Mouse (Mus musculus): Measurements from ENCODE around the gene Ubb. TPM values are rescaled to one million over a fixed set of nuclear protein-coding genes. Genes with fewer than 3 reads are reported as not detected.

Gene Ubb
- polyA plus RNA-seq, 1 experiment from 2014 or later, result 3,133 TPM

DNA sequence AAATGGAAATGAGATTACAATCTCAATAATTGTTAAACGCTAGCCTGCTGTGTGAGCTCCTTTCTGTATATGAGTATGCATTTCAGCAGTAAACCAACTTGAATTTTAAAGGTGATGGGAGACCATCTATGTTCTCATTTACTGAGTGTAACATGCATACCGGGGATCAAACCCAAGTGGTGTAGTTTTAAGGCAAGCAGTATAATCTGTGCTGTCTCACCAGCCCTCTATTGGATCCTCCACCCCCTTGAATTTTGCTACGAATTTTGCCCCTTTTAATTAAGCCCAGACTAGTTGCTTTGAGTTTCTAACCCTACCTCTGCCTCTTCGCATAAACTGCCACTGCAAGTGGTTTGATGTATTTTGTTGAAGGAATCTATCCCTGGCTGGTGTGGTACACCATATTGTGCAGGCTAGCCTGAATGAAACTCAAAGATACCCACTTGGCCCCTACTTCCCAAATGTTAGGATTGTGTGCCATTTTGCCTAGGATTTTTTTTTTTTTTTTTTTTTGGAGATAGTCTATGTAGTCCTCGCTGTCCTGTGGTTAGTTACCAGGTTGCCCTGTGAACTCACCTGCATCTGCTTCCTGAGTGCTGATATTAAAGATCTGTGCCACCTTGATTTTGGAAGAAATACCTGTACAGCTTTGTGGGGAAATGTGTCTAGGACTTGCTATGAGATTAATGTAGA, 3.3 kb downstream of the Ubb start:
- peaks cover 17% of the 10 kb centered on the region; the same call in 1 of the 2 replicates for H3K36me3 ChIP-seq (ENCODE audit: control insufficient read depth, insufficient read depth, low read length)
- WGBS, result 74% methylated on average over 5 of the region's 5 CpGs
- peaks cover 18% of the 10 kb centered on the region; the same call in 1 of the 2 replicates for H3K4me1 ChIP-seq (ENCODE audit: control insufficient read depth, insufficient read depth, low read length)
- H3K27me3 ChIP-seq (ENCODE audit: control insufficient read depth, insufficient read depth, low read length), result no peaks in the 10 kb centered on the region
- H3K9ac ChIP-seq (replicated peaks; ENCODE audit: low read depth, low read length), result 0 out of 2 replicates have a peak overlapping the region, but pooled peaks have one; percentile 10
- no peaks in the 10 kb centered on the region for H3K9me3 ChIP-seq (ENCODE audit: control insufficient read depth, low read depth, low read length)
- no peak overlapping the region for H3K27ac ChIP-seq (ENCODE audit: low read length)
- peak overlapping the region; percentile 87 for H3K4me2 ChIP-seq (replicated peaks; ENCODE audit: low read depth, low read length)
- ATAC-seq (ENCODE audit: insufficient number of reproducible peaks, insufficient read depth, low FRiP score, low read depth), result no peak
- peak overlapping the region; percentile 46 for H3K4me3 ChIP-seq (ENCODE audit: low read depth, low read length)

- no peak overlapping the region for H3K9ac ChIP-seq (replicated peaks; ENCODE audit: low read depth, low read length)
- peaks cover 17% of the 10 kb centered on the region; the same call in 1 of the 2 replicates for H3K36me3 ChIP-seq (ENCODE audit: control insufficient read depth, insufficient read depth, low read length)
- H3K4me2 ChIP-seq (replicated peaks; ENCODE audit: low read depth, low read length), result peak overlapping the region; percentile 87; the same call in 1 of the 2 replicates
- H3K4me3 ChIP-seq (ENCODE audit: low read depth, low read length), result peak overlapping the region; percentile 46; the same call in 1 of the 2 replicates
- no peaks in the 10 kb centered on the region for H3K27me3 ChIP-seq (ENCODE audit: control insufficient read depth, insufficient read depth, low read length)
- H3K9me3 ChIP-seq (ENCODE audit: control insufficient read depth, low read depth, low read length), result no peaks in the 10 kb centered on the region
- ATAC-seq (ENCODE audit: insufficient number of reproducible peaks, insufficient read depth, low FRiP score, low read depth), result no peak
- peaks cover 14% of the 10 kb centered on the region; the same call in 1 of the 2 replicates for H3K4me1 ChIP-seq (ENCODE audit: control insufficient read depth, insufficient read depth, low read length)
- H3K27ac ChIP-seq (ENCODE audit: low read length), result no peak overlapping the region
Observed at GRCm38 (mm10) chr11:62554934-62555517, 4.1 kb downstream of the Ubb start.

DNA sequence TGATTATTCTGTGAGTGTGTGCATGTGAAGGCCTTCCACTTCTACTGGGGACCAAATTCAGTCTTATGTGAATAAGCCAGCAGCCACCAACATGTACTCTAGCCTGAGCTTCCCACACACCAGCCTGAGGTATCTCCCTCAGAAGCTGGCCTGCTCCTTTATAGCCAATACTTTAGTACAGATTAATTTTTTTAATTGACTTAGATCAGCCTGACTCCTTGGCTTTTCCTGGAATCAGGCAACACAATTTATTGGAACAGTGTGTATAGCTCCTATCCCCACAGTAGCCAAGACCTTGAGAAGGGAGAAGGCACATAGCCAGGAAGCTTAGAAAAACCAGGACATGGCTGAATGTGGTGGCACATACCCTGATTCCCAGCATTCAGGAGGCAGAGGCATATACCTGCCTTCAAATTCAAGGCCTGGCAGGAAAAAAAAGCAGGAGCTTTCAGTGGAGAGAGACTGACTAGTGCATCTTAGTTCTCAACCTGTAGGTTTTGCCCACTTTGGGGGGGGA, 5.0 kb downstream of the Ubb start:
- Histone ChIP-seq H3K4me2 (replicated peaks; ENCODE audit: low read depth, low read length) (no peak overlapping the region), H3K36me3 (ENCODE audit: control insufficient read depth, insufficient read depth, low read length) (peaks cover 17% of the 10 kb centered on the region; the same call in 1 of the 2 replicates), H3K4me3 (ENCODE audit: low read depth, low read length) (no peak overlapping the region), H3K9me3 (ENCODE audit: control insufficient read depth, low read depth, low read length) (no peaks in the 10 kb centered on the region), H3K9ac (replicated peaks; ENCODE audit: low read depth, low read length) (no peak overlapping the region), H3K4me1 (ENCODE audit: control insufficient read depth, insufficient read depth, low read length) (peaks cover 14% of the 10 kb centered on the region; the same call in 1 of the 2 replicates), H3K27ac (ENCODE audit: low read length) (no peak overlapping the region), H3K27me3 (ENCODE audit: control insufficient read depth, insufficient read depth, low read length) (no peaks in the 10 kb centered on the region)
- no peak for ATAC-seq (ENCODE audit: insufficient number of reproducible peaks, insufficient read depth, low FRiP score, low read depth)

DNA sequence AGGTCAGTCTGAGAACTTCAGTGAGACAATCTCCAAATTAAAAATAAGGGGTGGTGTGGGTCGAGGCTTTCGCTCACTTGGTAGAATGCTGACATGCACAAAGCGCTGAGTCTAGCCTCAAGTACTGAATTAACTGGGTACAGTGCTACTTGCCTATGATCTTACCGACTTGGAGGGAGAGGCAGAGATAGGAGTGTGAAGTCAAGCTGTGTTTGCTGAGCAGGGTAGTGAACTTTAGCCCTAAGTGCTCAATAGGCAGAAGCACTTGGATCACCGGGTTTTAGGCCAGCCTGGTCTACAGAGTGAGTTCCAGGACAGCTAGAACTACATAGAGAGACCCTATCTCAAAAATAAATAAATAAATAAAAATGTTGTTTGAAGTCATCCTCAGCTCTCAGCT, 6.2 kb downstream of the Ubb start:
- Histone ChIP-seq H3K4me2 (replicated peaks; ENCODE audit: low read depth, low read length) (no peak overlapping the region), H3K36me3 (ENCODE audit: control insufficient read depth, insufficient read depth, low read length) (peaks cover 17% of the 10 kb centered on the region; the same call in 1 of the 2 replicates), H3K9ac (replicated peaks; ENCODE audit: low read depth, low read length) (no peak overlapping the region), H3K27me3 (ENCODE audit: control insufficient read depth, insufficient read depth, low read length) (no peaks in the 10 kb centered on the region), H3K27ac (ENCODE audit: low read length) (no peak overlapping the region), H3K4me3 (ENCODE audit: low read depth, low read length) (no peak overlapping the region), H3K9me3 (ENCODE audit: control insufficient read depth, low read depth, low read length) (no peaks in the 10 kb centered on the region), H3K4me1 (ENCODE audit: control insufficient read depth, insufficient read depth, low read length) (peaks cover 14% of the 10 kb centered on the region; the same call in 1 of the 2 replicates)
- ATAC-seq (ENCODE audit: insufficient number of reproducible peaks, insufficient read depth, low FRiP score, low read depth), result no peak
- 55% methylated on average over 5 of the region's 5 CpGs for WGBS

DNA sequence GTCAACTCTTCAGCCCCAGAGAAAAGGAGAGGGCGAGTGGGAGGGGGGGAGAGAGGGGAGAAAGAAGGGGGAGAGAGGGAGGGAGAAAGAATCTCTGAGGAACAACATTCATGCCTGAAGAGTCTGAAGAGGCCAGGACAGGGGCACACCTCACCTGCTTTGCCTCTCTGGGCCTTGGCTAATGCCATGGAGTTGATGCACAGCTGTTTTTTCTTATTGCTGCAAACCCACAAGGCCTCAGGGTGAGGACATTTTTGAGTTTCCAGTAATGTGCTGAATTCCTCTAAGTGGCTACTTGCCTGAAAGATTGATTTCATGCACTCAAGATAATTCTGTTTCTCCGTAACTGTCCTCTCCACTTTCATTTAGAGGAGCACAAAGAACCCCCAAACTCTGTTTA, 7.2 kb downstream of the Ubb start:
- H3K36me3 ChIP-seq (ENCODE audit: control insufficient read depth, insufficient read depth, low read length), result peaks cover 16% of the 10 kb centered on the region; the same call in 1 of the 2 replicates
- WGBS, result 42% methylated on average over 2 of the region's 2 CpGs
- H3K27me3 ChIP-seq (ENCODE audit: control insufficient read depth, insufficient read depth, low read length), result no peaks in the 10 kb centered on the region
- no peaks in the 10 kb centered on the region for H3K9me3 ChIP-seq (ENCODE audit: control insufficient read depth, low read depth, low read length)
- H3K27ac ChIP-seq (ENCODE audit: low read length), result no peak overlapping the region
- H3K4me3 ChIP-seq (ENCODE audit: low read depth, low read length), result no peak overlapping the region
- ATAC-seq (ENCODE audit: insufficient number of reproducible peaks, insufficient read depth, low FRiP score, low read depth), result no peak
- H3K9ac ChIP-seq (replicated peaks; ENCODE audit: low read depth, low read length), result no peak overlapping the region
- no peak overlapping the region for H3K4me2 ChIP-seq (replicated peaks; ENCODE audit: low read depth, low read length)
- H3K4me1 ChIP-seq (ENCODE audit: control insufficient read depth, insufficient read depth, low read length), result peaks cover 14% of the 10 kb centered on the region; the same call in 1 of the 2 replicates

DNA sequence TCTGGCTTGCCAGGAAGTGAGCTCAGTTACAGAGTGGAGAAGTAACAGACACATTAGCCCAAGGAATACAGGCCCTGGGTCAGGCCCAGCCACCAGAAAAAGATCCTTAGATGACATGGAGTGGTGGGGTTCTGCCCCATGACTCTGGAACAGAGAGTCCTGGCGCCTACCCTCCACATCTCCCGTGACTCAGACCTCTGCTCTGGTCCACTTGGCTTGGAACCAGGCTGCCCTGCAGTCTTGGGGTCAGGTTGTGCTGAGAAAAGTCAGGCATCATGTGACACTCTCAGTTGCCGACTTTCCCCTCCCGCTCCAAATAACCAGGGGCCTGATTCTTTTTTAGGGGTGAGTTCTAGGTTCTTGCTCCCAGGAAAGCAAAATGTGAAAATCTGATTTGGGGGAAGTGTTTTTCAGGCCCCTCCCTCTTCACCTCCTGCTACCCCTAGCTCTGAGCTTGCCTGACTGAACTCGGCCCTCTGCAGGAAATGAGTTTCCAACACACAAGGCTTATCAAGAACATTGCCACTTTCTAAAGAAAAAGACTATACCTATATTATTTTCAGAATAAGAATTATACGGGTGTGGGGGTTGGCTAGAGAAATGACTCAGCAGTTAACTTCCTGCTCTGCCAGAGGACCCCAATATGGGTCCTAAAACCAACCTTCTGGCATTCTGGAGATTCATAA, 8.1 kb downstream of the Ubb start:
- WGBS, result 53% methylated on average over 6 of the region's 6 CpGs
- no peak overlapping the region for H3K27ac ChIP-seq (ENCODE audit: low read length)
- H3K36me3 ChIP-seq (ENCODE audit: control insufficient read depth, insufficient read depth, low read length), result peaks cover 6% of the 10 kb centered on the region; the same call in 1 of the 2 replicates
- peaks cover 9% of the 10 kb centered on the region; the same call in 1 of the 2 replicates for H3K4me1 ChIP-seq (ENCODE audit: control insufficient read depth, insufficient read depth, low read length)
- no peaks in the 10 kb centered on the region for H3K27me3 ChIP-seq (ENCODE audit: control insufficient read depth, insufficient read depth, low read length)
- H3K9me3 ChIP-seq (ENCODE audit: control insufficient read depth, low read depth, low read length), result no peaks in the 10 kb centered on the region
- no peak for ATAC-seq (ENCODE audit: insufficient number of reproducible peaks, insufficient read depth, low FRiP score, low read depth)
- no peak overlapping the region for H3K4me2 ChIP-seq (replicated peaks; ENCODE audit: low read depth, low read length)
- no peak overlapping the region for H3K4me3 ChIP-seq (ENCODE audit: low read depth, low read length)
- no peak overlapping the region for H3K9ac ChIP-seq (replicated peaks; ENCODE audit: low read depth, low read length)

- Histone ChIP-seq H3K9ac (replicated peaks; ENCODE audit: low read depth, low read length) (no peak overlapping the region), H3K9me3 (ENCODE audit: control insufficient read depth, low read depth, low read length) (no peaks in the 10 kb centered on the region), H3K36me3 (ENCODE audit: control insufficient read depth, insufficient read depth, low read length) (no peaks in the 10 kb centered on the region), H3K4me3 (ENCODE audit: low read depth, low read length) (peak overlapping the region; percentile 27), H3K27me3 (ENCODE audit: control insufficient read depth, insufficient read depth, low read length) (no peaks in the 10 kb centered on the region), H3K4me1 (ENCODE audit: control insufficient read depth, insufficient read depth, low read length) (no peaks in the 10 kb centered on the region), H3K4me2 (replicated peaks; ENCODE audit: low read depth, low read length) (peak overlapping the region; percentile 57), H3K27ac (ENCODE audit: low read length) (no peak overlapping the region)
- ATAC-seq (ENCODE audit: insufficient number of reproducible peaks, insufficient read depth, low FRiP score, low read depth), result no peak
- WGBS, result 32% methylated on average over 43 of the region's 43 CpGs
Observed at GRCm38 (mm10) chr11:62560463-62561016, 9.6 kb downstream of the Ubb start.

DNA sequence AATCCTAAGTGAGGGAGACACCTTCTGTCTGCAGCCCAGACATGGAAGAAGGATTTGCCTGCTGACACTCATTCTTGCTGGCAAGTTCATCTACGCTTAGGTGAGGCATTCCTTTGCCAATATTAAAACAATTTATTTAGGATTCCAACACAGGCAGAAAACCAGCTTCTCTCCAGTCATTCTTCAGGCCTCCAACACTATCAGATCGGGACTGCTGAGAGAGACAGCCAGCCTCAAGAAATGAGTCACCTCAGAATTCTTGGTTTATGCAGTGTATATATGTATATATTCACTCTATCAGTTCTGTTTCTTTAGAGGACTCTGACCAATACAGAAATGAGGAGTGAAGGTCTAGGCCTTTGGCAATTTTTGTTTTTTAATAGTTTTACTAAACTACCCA, 12.6 kb downstream of the Ubb start:
- H3K4me1 ChIP-seq (ENCODE audit: control insufficient read depth, insufficient read depth, low read length), result no peaks in the 10 kb centered on the region
- no peak for ATAC-seq (ENCODE audit: insufficient number of reproducible peaks, insufficient read depth, low FRiP score, low read depth)
- H3K4me2 ChIP-seq (replicated peaks; ENCODE audit: low read depth, low read length), result no peak overlapping the region
- no peak overlapping the region for H3K27ac ChIP-seq (ENCODE audit: low read length)
- H3K27me3 ChIP-seq (ENCODE audit: control insufficient read depth, insufficient read depth, low read length), result no peaks in the 10 kb centered on the region
- H3K36me3 ChIP-seq (ENCODE audit: control insufficient read depth, insufficient read depth, low read length), result no peaks in the 10 kb centered on the region
- no peaks in the 10 kb centered on the region for H3K9me3 ChIP-seq (ENCODE audit: control insufficient read depth, low read depth, low read length)
- whole genome bisulfite sequencing, result 74% methylated on average over 2 of the region's 2 CpGs
- no peak overlapping the region for H3K4me3 ChIP-seq (ENCODE audit: low read depth, low read length)
- H3K9ac ChIP-seq (replicated peaks; ENCODE audit: low read depth, low read length), result no peak overlapping the region
